ENCODE assay signal across 8 mouse cellular contexts in the genomic region with DNA sequence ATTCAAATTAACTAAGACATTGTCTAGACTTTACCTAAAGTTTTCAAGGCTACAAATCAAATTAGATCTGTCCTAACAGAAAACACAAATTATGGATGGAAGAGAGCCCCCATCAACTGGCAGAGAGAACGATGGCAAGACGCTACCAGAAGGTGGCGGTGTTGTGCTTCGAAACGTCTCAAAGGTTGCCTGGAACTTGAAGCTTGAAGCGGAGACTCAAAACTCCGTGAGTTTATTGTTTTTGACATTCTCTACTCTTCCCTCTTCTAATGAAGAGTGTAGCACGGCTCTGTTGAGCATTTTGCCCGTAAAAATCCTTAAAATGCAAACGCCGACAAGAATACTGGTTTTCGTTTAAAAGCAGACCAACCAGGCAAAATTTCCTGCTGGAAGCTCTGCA.
A peak's percentile ranks its signal among the peaks of the same experiment; 100 is the strongest.
DNase-seq lines count a peak whose midpoint lies in the region; ATAC-seq and TF ChIP-seq lines count a peak whose summit lies in the region.

No protein-coding gene starts in this region.

- peak; percentile 38 for DNase-seq in heart, postnatal 25 days (ENCODE audit: low spot score)
- DNase-seq in layer of hippocampus, adult 11-12 months (ENCODE audit: low spot score) = peak; percentile 82
- DNase-seq in lung, adult 2 months = peak; percentile 82
- peak; percentile 18 to 19 for DNase-seq in thymus, adult 18-20 months

- 3% methylated on average over 12 of the region's 12 CpGs for WGBS in forebrain, embryonic 15.5 days
- 1% methylated on average over 12 of the region's 12 CpGs for WGBS in lung, adult 2 months
- WGBS in olfactory bulb, adult 2 months = 2% methylated on average over 12 of the region's 12 CpGs

- H3K4me1 ChIP-seq in E14TG2a.4 (replicated peaks; ENCODE audit: low read depth, low read length) = no peaks in the 10 kb centered on the region
- peaks cover 9% of the 10 kb centered on the region; the same call in 1 of the 2 replicates for H3K4me1 ChIP-seq in forebrain, embryonic 15.5 days
- peaks cover 3% of the 10 kb centered on the region; the same call in 1 of the 2 replicates for H3K4me1 ChIP-seq in lung, adult 2 months (ENCODE audit: control insufficient read depth, insufficient read depth, low read length)
- no peaks in the 10 kb centered on the region for H3K4me1 ChIP-seq in olfactory bulb, adult 2 months (ENCODE audit: control insufficient read depth, insufficient read depth, low read length)

- no peaks in the 10 kb centered on the region for H3K36me3 ChIP-seq in E14TG2a.4 (ENCODE audit: insufficient read depth, low read length)
- no peaks in the 10 kb centered on the region for H3K36me3 ChIP-seq in forebrain, embryonic 15.5 days

- H3K27ac ChIP-seq in forebrain, embryonic 15.5 days (replicated peaks) = no peak overlapping the region
- no peak overlapping the region for H3K27ac ChIP-seq in olfactory bulb, adult 2 months (ENCODE audit: insufficient read depth, low read depth, low read length)

- H3K4me3 ChIP-seq in E14TG2a.4 (replicated peaks; ENCODE audit: low read length) = no peak overlapping the region
- no peak overlapping the region for H3K4me3 ChIP-seq in forebrain, embryonic 15.5 days
- H3K4me3 ChIP-seq in lung, adult 2 months (replicated peaks; ENCODE audit: extremely low read depth, low read depth, low read length) = no peak overlapping the region
- no peak overlapping the region for H3K4me3 ChIP-seq in olfactory bulb, adult 2 months (ENCODE audit: insufficient read depth, low read depth, low read length)

- TF ChIP-seq CTCF in E14TG2a.4 (conservative IDR thresholded peaks at IDR 0.05; ENCODE audit: low read length) = peak; percentile 66
- peak; percentile 97 for TF ChIP-seq CTCF in lung, adult 2 months (IDR thresholded peaks at IDR 0.05; ENCODE audit: insufficient read depth, low read length)
- TF ChIP-seq CTCF in olfactory bulb, adult 2 months (IDR thresholded peaks at IDR 0.05; ENCODE audit: insufficient read depth, low read depth, low read length) = peak; percentile 71

- TF ChIP-seq POLR2A in lung, adult 2 months (IDR thresholded peaks at IDR 0.05; ENCODE audit: borderline replicate concordance, extremely low read depth, low read depth, low read length) = no peak
- no peak for TF ChIP-seq POLR2A in olfactory bulb, adult 2 months (IDR thresholded peaks at IDR 0.05; ENCODE audit: insufficient read depth, low read depth, low read length)

- no peak overlapping the region for H3K9ac ChIP-seq in forebrain, embryonic 15.5 days (replicated peaks)

- peak overlapping the region; percentile 26 for H3K4me2 ChIP-seq in forebrain, embryonic 15.5 days (replicated peaks)

- peaks cover 6% of the 10 kb centered on the region for H3K27me3 ChIP-seq in E14TG2a.4 (ENCODE audit: insufficient read depth, low read length)
- no peaks in the 10 kb centered on the region for H3K27me3 ChIP-seq in forebrain, embryonic 15.5 days

- intact Hi-C loops in heart, postnatal 25 days (cut with DNase I) = loop anchor here (1.0 to 10.0 kb wide), 2 partner anchors 279 to 646 kb away; no protein-coding TSS in a partner anchor

- no peaks in the 10 kb centered on the region for H3K9me3 ChIP-seq in E14TG2a.4 (ENCODE audit: low read length)
- no peaks in the 10 kb centered on the region for H3K9me3 ChIP-seq in forebrain, embryonic 15.5 days

- ATAC-seq in cerebellum, adult (ENCODE audit: insufficient number of reproducible peaks, low FRiP score, low TSS enrichment) = 0 out of 2 replicates have a peak, but pooled peaks have one; percentile 40
- peak; percentile 35; the same call in 1 of the 2 replicates for ATAC-seq in forebrain, embryonic 15.5 days (replicated peaks)

Comparison
In these comparisons a context has a peak if more than half of its experiments do, and no peak if none do; other contexts are left out.
1. DNase-seq: peak in every context shown above with its lines; median percentile 82 in layer of hippocampus, adult 11-12 months; 82 in lung, adult 2 months; 38 in heart, postnatal 25 days; 18 in thymus, adult 18-20 months.